Mouse (Mus musculus) kidney, adult 2 months (tissue): ENCODE results near the gene Pnp. TPM values are rescaled to one million over a fixed set of nuclear protein-coding genes. Genes with fewer than 3 reads are reported as not detected.
"Not testable (repeated sequence)": the region's sequence is repeated elsewhere in the genome, so short reads cannot be mapped to it uniquely, and the experiment has no call there.

Experiments
- DNase-seq: peaks from one replicate; pipeline ENCODE4 v3.0.0; 2021
- H3K27ac ChIP-seq: fragments of 200-500 bp; 2 replicates; pipeline ENCODE4 v1.5.1; 2012; ENCODE audit warnings: low read depth, low read length, control low read depth, inconsistent platforms; ENCODE audit not compliant: insufficient read depth
- H3K27me3 ChIP-seq: fragments of 200-500 bp; replicated peaks from 2 replicates; pipeline ENCODE4 v1.6.1; 2012; ENCODE audit warnings: mild to moderate bottlenecking, moderate library complexity, low read length, inconsistent platforms; ENCODE audit not compliant: control insufficient read depth, insufficient read depth
- H3K36me3 ChIP-seq: fragments of 200-500 bp; 2 replicates; pipeline ENCODE4 v1.6.1; 2012; ENCODE audit warnings: mild to moderate bottlenecking, moderate library complexity, low read length, inconsistent platforms; ENCODE audit not compliant: control insufficient read depth, insufficient read depth
- H3K4me1 ChIP-seq: fragments of 200-500 bp; 2 replicates; pipeline ENCODE4 v1.6.1; 2011; ENCODE audit warnings: low read length; ENCODE audit not compliant: control insufficient read depth, insufficient read depth
- H3K4me3 ChIP-seq: fragments of 200-500 bp; 2 replicates; pipeline ENCODE4 v1.5.1; 2011; ENCODE audit warnings: mild to moderate bottlenecking, low read depth, low read length, control low read depth; ENCODE audit not compliant: insufficient read depth
- CTCF ChIP-seq: fragments of 200-500 bp; conservative IDR thresholded peaks from 2 replicates; pipeline ENCODE4 v1.5.1; 2011; ENCODE audit warnings: low read depth, mild to moderate bottlenecking, control low read depth, low read length, moderate library complexity, mixed read lengths; ENCODE audit not compliant: insufficient read depth, insufficient read length
- POLR2A ChIP-seq: fragments of 200-500 bp; IDR thresholded peaks from one replicate; pipeline ENCODE4 v1.6.1; 2011; ENCODE audit warnings: low read depth, low read length, control low read depth
- WGBS: fragments of 180-500 bp; shearing (Covaris S2); methylation state at CpG from one replicate; pipeline ENCODE4 v1.1.7; 2018; 5-methylcytosine and 5-hydroxymethylcytosine counted together
- polyA plus RNA-seq: library from polyadenylated mRNA; depleted of rRNA; stranded (reverse); fragments of >200 nt; gene quantifications from 2 replicates; pipeline ENCODE4 v1.2.3, GENCODE M21; 2012

Gene Pnp
- polyA plus RNA-seq, 1 experiment: 91.3 TPM

DNA sequence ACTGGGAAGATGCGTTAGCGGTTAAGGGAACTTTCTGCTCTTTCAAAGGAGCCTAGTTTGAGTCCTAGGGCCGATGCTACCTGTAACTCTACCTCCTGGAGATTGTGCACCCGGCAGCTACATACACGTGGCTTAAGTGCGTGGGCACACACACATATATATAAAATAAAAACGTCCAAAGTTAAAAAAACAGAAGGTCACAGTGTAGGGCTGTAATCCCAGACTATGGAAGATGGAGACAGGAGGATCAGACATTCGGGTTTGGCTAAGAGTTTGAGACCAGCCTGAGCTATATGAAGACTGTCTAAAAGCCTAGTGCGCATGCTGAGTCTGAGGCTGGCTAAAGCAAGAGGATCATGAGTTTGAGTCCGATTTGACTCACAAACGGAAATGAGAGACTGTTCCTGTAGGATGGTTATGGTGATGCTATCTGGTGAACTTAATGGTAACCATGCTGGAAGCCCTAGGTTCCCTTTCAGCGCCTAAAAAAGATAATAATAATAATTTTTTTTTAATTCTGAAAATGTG lies 675 bp downstream of the Pnp start:
- Histone ChIP-seq H3K27me3 (no peaks in the 10 kb centered on the region), H3K36me3 (no peaks in the 10 kb centered on the region; the same call in 1 of the 2 replicates), H3K4me1 (peaks cover 11% of the 10 kb centered on the region; the same call in 1 of the 2 replicates), H3K27ac (peak overlapping the region; percentile 61), H3K4me3 (peak overlapping the region; percentile 73)
- DNase-seq: no peak
- no peak for TF ChIP-seq POLR2A
- no peak for TF ChIP-seq CTCF
- 10% methylated on average over 12 of the region's 12 CpGs for WGBS

DNA sequence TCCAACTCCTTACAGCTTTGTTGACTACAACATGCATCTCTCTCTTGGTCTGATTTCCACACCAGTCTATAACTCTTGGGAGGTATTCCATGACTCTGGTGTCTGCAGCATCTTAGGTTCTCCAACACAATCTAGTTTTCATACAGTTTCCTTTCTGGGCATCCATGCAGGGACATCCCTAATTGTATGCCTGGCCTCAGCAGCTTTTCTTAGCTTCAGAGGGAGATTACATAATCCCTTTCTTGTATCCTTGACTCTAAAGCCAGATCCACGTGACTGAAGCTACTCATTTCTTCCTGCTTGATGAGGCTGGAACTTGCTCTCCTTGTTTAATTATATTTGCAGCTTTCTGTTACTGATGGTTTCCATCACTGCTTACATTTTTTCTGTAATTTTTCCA lies 5.8 kb downstream of the Pnp start:
- no peak for TF ChIP-seq CTCF
- no peak for TF ChIP-seq POLR2A
- no peak overlapping the region for H3K4me3 ChIP-seq
- peaks cover under 1% of the 10 kb centered on the region; the same call in 1 of the 2 replicates for H3K4me1 ChIP-seq
- no peak overlapping the region for H3K27ac ChIP-seq
- no peaks in the 10 kb centered on the region for H3K27me3 ChIP-seq
- 33% methylated on average over 1 of the region's 1 CpGs for WGBS
- no peaks in the 10 kb centered on the region for H3K36me3 ChIP-seq
- DNase-seq: no peak

GRCm38 (mm10) chr14:50938119-50938908 lies 7.4 kb downstream of the Pnp start:
- 90% methylated on average over 3 of the region's 3 CpGs for WGBS
- Histone ChIP-seq H3K4me3 (no peak overlapping the region), H3K27ac (no peak overlapping the region), H3K36me3 (no peaks in the 10 kb centered on the region), H3K4me1 (no peaks in the 10 kb centered on the region), H3K27me3 (no peaks in the 10 kb centered on the region)
- DNase-seq: no peak
- TF ChIP-seq POLR2A: no peak
- no peak for TF ChIP-seq CTCF

DNA sequence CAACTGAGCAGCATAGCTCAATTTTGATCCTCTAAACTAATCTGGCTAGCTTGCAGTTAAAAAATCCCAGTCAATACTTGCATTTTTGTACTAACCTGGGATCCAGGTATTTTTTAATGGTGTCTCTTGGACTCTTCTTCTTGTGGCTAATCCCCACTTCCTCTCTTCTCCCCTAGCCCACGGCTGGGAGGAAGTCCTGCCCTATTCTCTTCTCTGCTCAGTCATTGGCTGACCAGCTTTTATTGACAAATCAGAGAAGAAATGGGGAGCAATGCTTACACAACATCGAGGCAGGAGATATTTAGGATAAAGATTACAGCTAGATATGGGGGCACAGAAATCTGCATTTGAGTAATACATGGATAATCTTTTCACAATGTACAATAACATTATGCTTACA lies 8.1 kb downstream of the Pnp start:
- no peak for DNase-seq
- no peaks in the 10 kb centered on the region for H3K36me3 ChIP-seq
- no peak for TF ChIP-seq POLR2A
- TF ChIP-seq CTCF: no peak
- H3K27me3 ChIP-seq: no peaks in the 10 kb centered on the region
- no peak overlapping the region for H3K4me3 ChIP-seq
- WGBS: 38% methylated on average over 2 of the region's 2 CpGs
- no peak overlapping the region for H3K27ac ChIP-seq
- H3K4me1 ChIP-seq: peaks cover 2% of the 10 kb centered on the region; the same call in 1 of the 2 replicates

DNA sequence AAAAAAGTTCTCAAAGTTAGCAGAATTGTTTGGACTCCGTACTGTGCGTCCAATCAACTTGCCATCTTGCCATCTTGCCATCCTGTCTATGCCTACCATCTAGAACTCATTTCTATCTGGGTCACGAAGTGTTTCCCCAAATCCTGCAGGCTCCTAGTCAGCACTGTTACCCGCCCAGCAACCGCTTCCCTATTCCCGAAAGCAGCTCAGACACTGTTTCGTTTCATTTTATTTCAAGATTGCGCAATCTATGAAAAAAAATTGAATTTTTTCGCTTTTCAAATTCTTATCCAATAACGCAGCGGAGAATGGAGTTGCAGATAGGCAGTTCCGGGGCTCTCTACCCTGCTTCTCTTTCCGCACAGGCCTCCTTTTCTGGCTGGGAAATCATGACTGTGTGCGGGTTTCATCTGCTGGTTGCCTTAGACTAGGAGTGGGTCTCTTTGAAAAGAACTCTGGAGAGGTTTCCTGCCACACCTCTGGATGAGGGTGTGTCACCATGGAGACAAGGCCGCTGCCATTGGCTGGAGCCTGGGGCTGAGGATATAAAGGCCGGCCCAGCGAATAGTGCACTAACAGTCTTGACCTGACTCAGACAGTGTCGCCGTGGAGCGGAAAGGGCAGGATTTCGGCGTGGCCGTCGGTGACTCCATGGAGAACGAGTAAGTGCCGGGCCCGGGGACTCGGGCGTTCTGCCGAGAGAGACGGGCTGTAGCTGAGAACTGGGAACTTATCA lies 13.2 kb downstream of the Pnp start, which contains the start of gene Gm49342:
Gm49342 (plus strand) TSS at position 586 of the 736 bp plus-strand sequence.
- no peaks in the 10 kb centered on the region for H3K27me3 ChIP-seq
- peak within 1 kb of the TSS; percentile 89 for H3K27ac ChIP-seq
- TF ChIP-seq CTCF (peak; percentile 40), POLR2A (peak; percentile 99)
- H3K4me1 ChIP-seq: peaks cover 3% of the 10 kb centered on the region; the same call in 1 of the 2 replicates
- WGBS: 13% methylated on average over 31 of the region's 31 CpGs
- peak; percentile 98 for DNase-seq
- peak within 1 kb of the TSS; percentile 98 for H3K4me3 ChIP-seq
- no peaks in the 10 kb centered on the region for H3K36me3 ChIP-seq

- H3K4me1 ChIP-seq, H3K27me3 ChIP-seq, H3K36me3 ChIP-seq, DNase-seq: not testable (repeated sequence)
- H3K4me3 ChIP-seq: peak overlapping the region; percentile 98
- 2% methylated on average over 15 of the region's 15 CpGs for WGBS
- peak overlapping the region; percentile 89 for H3K27ac ChIP-seq
- 0 out of 2 replicates have a peak, but pooled peaks have one; percentile 14 for TF ChIP-seq CTCF
Measured at GRCm38 (mm10) chr14:50944668-50945033, 13.8 kb downstream of the Pnp start.

DNA sequence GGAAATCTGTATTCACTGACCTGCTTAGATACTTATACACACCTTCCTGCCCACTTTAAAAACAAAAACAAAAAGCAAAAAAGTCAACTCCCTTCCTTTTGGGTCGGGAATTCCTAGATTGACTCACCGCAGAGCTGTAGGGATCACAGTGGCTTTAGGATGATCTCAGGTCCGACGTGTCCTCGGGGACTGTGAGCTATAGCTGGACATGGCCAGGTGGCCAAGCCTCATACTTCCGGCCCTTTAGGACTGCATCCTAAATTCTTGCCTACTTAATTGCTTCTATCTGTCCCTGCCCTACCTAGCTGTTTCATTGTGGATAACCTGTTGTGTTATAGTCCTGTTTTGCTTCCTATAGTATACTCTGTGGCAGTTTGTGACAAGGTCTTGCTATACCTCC lies 14.2 kb downstream of the Pnp start:
- not testable (repeated sequence) for DNase-seq
- H3K27ac ChIP-seq: peak overlapping the region; percentile 89
- WGBS: 3% methylated on average over 6 of the region's 6 CpGs

DNA sequence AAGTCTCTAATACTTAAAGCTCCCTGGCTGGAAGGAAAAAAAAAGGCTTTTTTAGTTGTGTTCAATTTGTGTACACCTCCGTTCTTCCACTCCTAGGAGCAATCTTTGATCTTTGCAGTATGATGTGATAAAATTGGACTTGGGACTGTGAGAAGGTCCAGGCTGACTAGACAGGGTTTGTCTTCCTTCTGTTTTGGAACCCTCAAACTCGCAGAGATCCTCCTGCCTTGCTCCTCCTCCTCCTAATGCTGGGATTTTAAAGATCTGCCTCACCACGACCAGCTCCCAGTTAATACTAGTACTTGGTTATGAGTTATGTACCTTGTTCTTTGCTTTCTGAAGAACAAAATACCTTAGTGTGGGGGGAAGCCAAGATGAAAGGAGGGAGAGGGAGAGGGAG lies 14.6 kb downstream of the Pnp start:
- H3K4me1 ChIP-seq, H3K36me3 ChIP-seq, H3K27me3 ChIP-seq: not testable (repeated sequence)
- H3K4me3 ChIP-seq: peak overlapping the region; percentile 34
- DNase-seq: peak; percentile 64
- 10% methylated on average over 3 of the region's 3 CpGs for WGBS
- peak overlapping the region; percentile 89 for H3K27ac ChIP-seq

More for the DNA sequence above, 14.2 kb downstream of the Pnp start:
- H3K36me3 ChIP-seq, H3K4me1 ChIP-seq, H3K27me3 ChIP-seq: not testable (repeated sequence)
- peak overlapping the region; percentile 98 for H3K4me3 ChIP-seq
